Mouse (Mus musculus): Measurements from ENCODE around the gene Ms4a5. TPM values are rescaled to one million over a fixed set of nuclear protein-coding genes. Genes with fewer than 3 reads are reported as not detected.

The Ms4a5 gene
- total RNA-seq, 2 experiments from 2014 or later = not detected

DNA sequence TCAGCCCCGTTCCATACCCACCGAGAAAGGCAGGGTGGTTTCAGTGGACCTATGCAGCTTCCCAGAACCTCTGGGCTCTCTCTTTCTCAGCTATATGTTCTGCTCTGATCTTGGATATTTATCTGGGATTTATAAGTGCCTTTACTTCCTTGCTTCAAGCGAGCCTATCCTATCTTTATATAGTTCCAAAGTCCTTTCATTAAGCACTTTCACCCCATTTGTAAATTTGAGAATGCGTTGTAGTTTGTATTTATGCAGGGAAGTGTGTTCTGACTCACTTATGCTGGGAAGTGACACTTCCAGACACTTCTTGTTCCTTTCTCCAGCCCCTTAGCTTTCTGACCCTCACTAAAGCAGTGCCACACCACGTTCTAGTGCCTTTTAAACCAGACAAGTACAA is 51.3 kb downstream of the Ms4a5 start, which contains the start of gene Ms4a12:
TSS of gene Ms4a12 (minus strand) at position 101 of the 400 bp plus-strand sequence.
- intact Hi-C loops (cut with DNase I) = no loop called here
- no peak for DNase-seq

Other genes with a start within 250 kb of the Ms4a5 start
- gene Ms4a8a, start 202.8 kb downstream of the Ms4a5 start, total RNA-seq (2021) = not detected
- not detected for gene 1700017D01Rik, start 153.0 kb downstream of the Ms4a5 start, total RNA-seq (2021)
- not detected for gene 1700025F22Rik, start 118.6 kb downstream of the Ms4a5 start, total RNA-seq (2021)
- gene Ms4a13, start 87.1 kb downstream of the Ms4a5 start, total RNA-seq (2021) = not detected
- not detected for gene Ms4a12, start 51.4 kb downstream of the Ms4a5 start, total RNA-seq (2021)
- gene Ms4a1, start 17.6 kb downstream of the Ms4a5 start, total RNA-seq (2021) = under 1 TPM; 0.12 to 0.24 TPM
- under 1 TPM; 0.10 to 0.12 TPM for gene Ms4a14, start 30.6 kb upstream of the Ms4a5 start, total RNA-seq (2021)
- under 1 TPM; 0.77 to 0.86 TPM for gene Ms4a7, start 52.3 kb upstream of the Ms4a5 start, total RNA-seq (2021)
- under 1 TPM in 1 of 2 experiments, not detected in 1; 0.80 TPM for gene Ms4a4a, start 91.7 kb upstream of the Ms4a5 start, total RNA-seq (2021)
- gene Ms4a4c, start 120.9 kb upstream of the Ms4a5 start, total RNA-seq (2021) = not detected
- gene Ms4a4b, start 159.7 kb upstream of the Ms4a5 start, total RNA-seq (2021) = not detected
- 1 to 10 TPM; 1.4 to 1.8 TPM for gene Ms4a6c, start 185.5 kb upstream of the Ms4a5 start, total RNA-seq (2021)
- gene Gm8369, start 202.1 kb upstream of the Ms4a5 start, total RNA-seq (2021) = under 1 TPM in 1 of 2 experiments, not detected in 1; 0.10 TPM
- gene Ms4a6b, start 232.6 kb upstream of the Ms4a5 start, total RNA-seq (2021) = 1 to 10 TPM; 1.0 to 1.4 TPM